Mouse (Mus musculus) stomach, embryonic 16.5 days (tissue): Measurements from ENCODE around the gene Pbx1. TPM values are rescaled to one million over a fixed set of nuclear protein-coding genes. Genes with fewer than 3 reads are reported as not detected.
A peak's percentile ranks its signal among the peaks of the same experiment; 100 is the strongest.

Experiments
- ATAC-seq: fragments of 200-750 bp; cut with Nextera tagmentation; 2 replicates; pipeline ENCODE4 v1.8.0; 2017; ENCODE audit warnings: moderate number of reproducible peaks, moderate TSS enrichment; ENCODE audit not compliant: insufficient read depth, low FRiP score
- H3K27ac ChIP-seq: fragments of 300-500 bp; sonication (generic); 2 replicates; pipeline ENCODE4 v1.5.1; 2014; ENCODE audit warnings: low read length
- H3K27me3 ChIP-seq: fragments of 300-500 bp; sonication (generic); 2 replicates; pipeline ENCODE4 v1.6.1; 2014; ENCODE audit warnings: low read length, control low read depth, mixed read lengths; ENCODE audit not compliant: control insufficient read depth, insufficient read depth
- H3K36me3 ChIP-seq: fragments of 300-500 bp; sonication (generic); 2 replicates; pipeline ENCODE4 v1.6.1; 2014; ENCODE audit warnings: low read length; ENCODE audit not compliant: control insufficient read depth, insufficient read depth
- H3K4me1 ChIP-seq: fragments of 300-500 bp; sonication (generic); 2 replicates; pipeline ENCODE4 v1.6.1; 2014; ENCODE audit warnings: low read length, control low read depth, mixed read lengths; ENCODE audit not compliant: control insufficient read depth, insufficient read depth
- H3K4me2 ChIP-seq: fragments of 300-500 bp; sonication (generic); 2 replicates; pipeline ENCODE4 v1.6.1; 2014; ENCODE audit warnings: low read depth, low read length, mixed read lengths
- H3K4me3 ChIP-seq: fragments of 300-500 bp; sonication (generic); replicated peaks from 2 replicates; pipeline ENCODE4 v1.5.1; 2014; ENCODE audit warnings: mild to moderate bottlenecking, low read length
- H3K9ac ChIP-seq: fragments of 300-500 bp; sonication (generic); 2 replicates; pipeline ENCODE4 v1.6.1; 2014; ENCODE audit warnings: low read length
- H3K9me3 ChIP-seq: fragments of 300-500 bp; sonication (generic); replicated peaks from 2 replicates; pipeline ENCODE4 v1.6.1; 2016; ENCODE audit warnings: low read length, control low read depth; ENCODE audit not compliant: control insufficient read depth
- WGBS: fragments of 180-500 bp; shearing (Covaris S2); extraction: QIAGEN DNeasy Blood & Tissue Kit; methylation state at CpG from one replicate; pipeline ENCODE4 v1.1.7; 2014; 5-methylcytosine and 5-hydroxymethylcytosine counted together
- polyA plus RNA-seq: library from polyadenylated mRNA; unstranded; fragments of >200 nt; fragmentation: Nextera tagmentation; extraction: Ambion mirVana; gene quantifications from 2 replicates; pipeline ENCODE4 v1.2.1, GENCODE M21; 2015

Pbx1 gene
- polyA plus RNA-seq, 1 experiment from 2014 or later: 35.6 TPM

- Histone ChIP-seq H3K9ac (no peak overlapping the region), H3K4me1 (peaks cover 33% of the 10 kb centered on the region), H3K4me3 (no peak overlapping the region), H3K27ac (no peak overlapping the region), H3K4me2 (no peak overlapping the region), H3K27me3 (no peaks in the 10 kb centered on the region), H3K9me3 (no peaks in the 10 kb centered on the region), H3K36me3 (no peaks in the 10 kb centered on the region)
- 78% methylated on average over 6 of the region's 6 CpGs for WGBS
- ATAC-seq: no peak
Measured at GRCm38 (mm10) chr1:168228756-168229526, 203.1 kb downstream of the Pbx1 start.

GRCm38 (mm10) chr1:168226150-168226549, 205.9 kb downstream of the Pbx1 start:
- Histone ChIP-seq H3K36me3 (no peaks in the 10 kb centered on the region), H3K27ac (0 out of 2 replicates have a peak overlapping the region, but pooled peaks have one; percentile 9), H3K4me3 (no peak overlapping the region), H3K9ac (no peak overlapping the region), H3K27me3 (no peaks in the 10 kb centered on the region), H3K9me3 (no peaks in the 10 kb centered on the region), H3K4me2 (no peak overlapping the region), H3K4me1 (peaks cover 25% of the 10 kb centered on the region)
- 51% methylated on average over 6 of the region's 6 CpGs for WGBS
- ATAC-seq: no peak

GRCm38 (mm10) chr1:168225595-168226127, 206.4 kb downstream of the Pbx1 start:
- H3K4me1 ChIP-seq: peaks cover 20% of the 10 kb centered on the region
- H3K4me2 ChIP-seq: no peak overlapping the region
- no peaks in the 10 kb centered on the region for H3K9me3 ChIP-seq
- 75% methylated on average over 7 of the region's 7 CpGs for WGBS
- H3K36me3 ChIP-seq: no peaks in the 10 kb centered on the region
- no peaks in the 10 kb centered on the region for H3K27me3 ChIP-seq
- no peak for ATAC-seq
- H3K27ac ChIP-seq: no peak overlapping the region
- H3K4me3 ChIP-seq: no peak overlapping the region
- no peak overlapping the region for H3K9ac ChIP-seq

GRCm38 (mm10) chr1:168224218-168224617, 207.9 kb downstream of the Pbx1 start:
- no peak overlapping the region for H3K9ac ChIP-seq
- peaks cover 23% of the 10 kb centered on the region for H3K4me1 ChIP-seq
- H3K27me3 ChIP-seq: no peaks in the 10 kb centered on the region
- no peak overlapping the region for H3K27ac ChIP-seq
- ATAC-seq: no peak
- no peaks in the 10 kb centered on the region for H3K36me3 ChIP-seq
- WGBS: 82% methylated on average over 5 of the region's 5 CpGs
- no peak overlapping the region for H3K4me3 ChIP-seq
- no peak overlapping the region for H3K4me2 ChIP-seq
- H3K9me3 ChIP-seq: no peaks in the 10 kb centered on the region

GRCm38 (mm10) chr1:168222794-168223193, 209.3 kb downstream of the Pbx1 start:
- Histone ChIP-seq H3K4me3 (no peak overlapping the region), H3K36me3 (no peaks in the 10 kb centered on the region), H3K4me2 (no peak overlapping the region), H3K9me3 (no peaks in the 10 kb centered on the region), H3K27ac (no peak overlapping the region), H3K4me1 (peaks cover 27% of the 10 kb centered on the region), H3K27me3 (no peaks in the 10 kb centered on the region), H3K9ac (no peak overlapping the region)
- 91% methylated on average over 7 of the region's 7 CpGs for WGBS
- ATAC-seq: no peak

- no peak overlapping the region for H3K9ac ChIP-seq
- no peak overlapping the region for H3K4me2 ChIP-seq
- no peak overlapping the region for H3K27ac ChIP-seq
- peaks cover 32% of the 10 kb centered on the region for H3K4me1 ChIP-seq
- no peak for ATAC-seq
- H3K27me3 ChIP-seq: no peaks in the 10 kb centered on the region
- no peak overlapping the region for H3K4me3 ChIP-seq
- no peaks in the 10 kb centered on the region for H3K9me3 ChIP-seq
- H3K36me3 ChIP-seq: no peaks in the 10 kb centered on the region
- WGBS: 68% methylated on average over 14 of the region's 14 CpGs
Measured at GRCm38 (mm10) chr1:168221071-168221521, 211.0 kb downstream of the Pbx1 start.

GRCm38 (mm10) chr1:168215896-168216747, 215.9 kb downstream of the Pbx1 start:
- Histone ChIP-seq H3K9me3 (no peaks in the 10 kb centered on the region), H3K27ac (peak overlapping the region; percentile 61; the same call in 1 of the 2 replicates), H3K9ac (no peak overlapping the region), H3K36me3 (no peaks in the 10 kb centered on the region), H3K4me1 (peaks cover 46% of the 10 kb centered on the region), H3K4me2 (no peak overlapping the region), H3K4me3 (no peak overlapping the region), H3K27me3 (no peaks in the 10 kb centered on the region)
- 67% methylated on average over 17 of the region's 17 CpGs for WGBS
- ATAC-seq: no peak

GRCm38 (mm10) chr1:168215468-168215867, 216.6 kb downstream of the Pbx1 start:
- H3K4me1 ChIP-seq: peaks cover 48% of the 10 kb centered on the region
- 59% methylated on average over 6 of the region's 6 CpGs for WGBS
- no peaks in the 10 kb centered on the region for H3K9me3 ChIP-seq
- H3K27me3 ChIP-seq: no peaks in the 10 kb centered on the region
- no peak overlapping the region for H3K4me2 ChIP-seq
- no peak for ATAC-seq
- H3K36me3 ChIP-seq: no peaks in the 10 kb centered on the region
- no peak overlapping the region for H3K9ac ChIP-seq
- peak overlapping the region; percentile 57; the same call in 1 of the 2 replicates for H3K27ac ChIP-seq
- no peak overlapping the region for H3K4me3 ChIP-seq

- Histone ChIP-seq H3K36me3 (no peaks in the 10 kb centered on the region), H3K27me3 (no peaks in the 10 kb centered on the region), H3K27ac (peak overlapping the region; percentile 57; the same call in 1 of the 2 replicates), H3K9me3 (no peaks in the 10 kb centered on the region), H3K4me2 (peak overlapping the region; percentile 24; the same call in 1 of the 2 replicates), H3K4me3 (no peak overlapping the region), H3K4me1 (peaks cover 42% of the 10 kb centered on the region), H3K9ac (no peak overlapping the region)
- 9% methylated on average over 5 of the region's 5 CpGs for WGBS
- peak; percentile 78 for ATAC-seq
Measured at GRCm38 (mm10) chr1:168214040-168214443, 218.0 kb downstream of the Pbx1 start.
